Mouse (Mus musculus): ENCODE data around the gene Sytl1.

Sytl1 gene

DNA sequence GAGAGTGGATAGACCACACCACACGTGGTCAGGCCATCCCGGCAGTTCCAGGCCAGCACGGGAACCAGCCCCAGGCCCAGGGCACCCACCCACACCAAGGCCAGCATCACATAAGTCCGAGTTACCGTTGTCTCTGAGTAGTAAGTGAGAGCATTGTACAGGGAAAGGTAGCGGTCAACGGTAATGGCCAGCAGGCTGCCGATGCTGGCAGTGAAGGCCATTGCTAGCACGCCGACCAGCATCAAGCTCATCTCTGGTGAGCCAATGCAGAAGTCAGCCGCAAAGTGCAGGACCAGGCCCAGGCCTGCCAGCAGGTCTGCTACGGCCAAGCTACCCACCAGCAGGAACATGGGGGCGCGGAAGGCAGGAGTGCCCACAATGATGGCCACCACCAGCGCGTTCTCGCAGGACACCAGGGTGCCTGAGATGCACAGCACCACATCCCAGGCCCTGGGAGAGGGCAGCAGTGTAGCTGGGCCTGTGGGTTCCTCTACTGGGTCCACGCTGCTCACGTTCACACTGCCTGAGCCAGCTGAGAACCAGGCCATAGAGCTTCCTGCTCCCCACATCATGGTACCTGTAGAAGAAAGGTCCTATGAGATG, 52.0 kb downstream of the Sytl1 start:
- DNase-seq, result no peak

- DNase-seq, result no peak
These were observed 52.7 kb downstream of the Sytl1 start for GRCm38 (mm10) chr4:133210023-133210787.

DNA sequence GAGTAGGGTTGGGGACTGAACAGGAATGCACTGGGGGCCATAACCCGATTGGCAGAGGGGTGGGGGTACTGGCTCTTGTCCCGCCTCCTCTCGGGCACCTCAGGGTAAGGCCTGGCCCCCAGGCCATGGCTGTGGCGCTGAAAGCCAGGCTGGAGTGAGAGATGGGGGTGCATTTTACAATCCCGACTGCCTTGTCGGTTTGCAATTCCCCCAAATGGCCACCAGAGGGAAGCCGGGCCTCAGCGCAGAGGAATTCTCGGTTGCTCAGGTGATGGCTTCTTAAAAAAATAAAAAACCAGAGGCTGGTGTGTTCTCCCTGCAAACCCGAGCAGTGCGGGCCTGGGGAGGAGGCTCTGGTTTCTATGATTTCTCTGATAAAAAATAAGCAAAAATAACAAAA, 53.5 kb downstream of the Sytl1 start:
- DNase-seq, result peak; percentile 73

- no peak for DNase-seq
These were observed 58.5 kb downstream of the Sytl1 start for GRCm38 (mm10) chr4:133204379-133204778.

DNA sequence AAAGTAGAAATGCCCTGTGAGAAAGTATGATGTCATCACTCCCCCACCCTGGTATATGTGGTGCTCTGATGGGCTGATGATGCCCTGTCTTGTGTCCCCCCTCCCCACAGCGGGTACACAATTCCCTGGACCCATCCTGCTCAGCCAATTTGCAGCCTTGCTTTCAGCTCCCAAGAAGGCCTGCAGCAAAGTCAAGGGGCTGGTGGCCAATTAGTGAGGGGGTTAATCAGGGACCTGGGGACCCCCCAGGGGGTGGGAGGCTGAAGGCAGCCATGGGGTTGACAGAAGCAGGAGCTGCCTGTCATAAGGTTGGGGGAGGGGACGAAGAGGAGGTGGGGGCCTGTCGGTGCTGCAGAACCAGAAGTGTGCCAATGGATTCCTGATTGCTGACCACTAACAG, 59.3 kb downstream of the Sytl1 start:
- no peak for DNase-seq
